Mouse (Mus musculus): ENCODE results near the gene Polr3g.
"Not testable (repeated sequence)": the region's sequence is repeated elsewhere in the genome, so short reads cannot be mapped to it uniquely, and the experiment has no call there.

The Polr3g gene

DNA sequence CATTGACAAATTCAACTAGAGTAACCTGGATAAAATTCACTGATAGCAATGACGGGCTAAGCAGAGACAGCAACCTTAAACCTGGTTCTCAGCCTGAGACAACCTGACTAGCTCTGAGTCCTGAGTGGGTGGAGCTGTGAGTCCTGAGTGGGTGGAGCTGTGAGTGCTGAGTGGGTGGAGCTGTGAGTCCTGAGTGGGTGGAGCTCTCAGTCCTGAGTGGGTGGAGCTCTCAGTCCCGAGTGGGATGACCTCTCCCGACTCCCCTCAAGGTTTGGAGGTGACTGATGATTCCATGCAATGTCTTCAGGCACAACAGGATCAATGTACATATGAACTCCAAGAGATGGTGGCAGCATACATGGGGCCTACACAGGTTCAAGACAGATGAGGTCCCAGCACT is 21.2 kb downstream of the Polr3g start:
- peak; percentile 62 for DNase-seq (ENCODE audit: low read depth, low spot score)

DNA sequence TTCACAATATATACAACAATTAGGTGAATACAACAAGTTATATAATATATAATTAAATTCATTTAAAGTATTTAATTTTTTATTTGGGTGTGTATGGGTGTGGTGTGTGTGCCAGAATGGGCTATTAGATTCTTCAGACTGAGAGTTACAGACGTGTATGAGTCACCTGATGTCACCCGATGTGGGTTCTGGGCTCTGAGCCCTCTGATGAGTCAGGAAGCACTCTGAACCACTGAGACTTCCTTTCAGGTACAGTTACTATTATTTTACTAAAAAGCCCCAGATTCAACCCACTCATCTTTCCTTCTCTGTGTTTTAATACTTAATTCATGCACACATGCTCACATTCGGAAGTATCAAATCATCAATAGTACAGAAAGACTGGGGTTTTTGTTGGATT is 25.9 kb downstream of the Polr3g start:
- no peak for DNase-seq (ENCODE audit: low read depth, low spot score)

DNA sequence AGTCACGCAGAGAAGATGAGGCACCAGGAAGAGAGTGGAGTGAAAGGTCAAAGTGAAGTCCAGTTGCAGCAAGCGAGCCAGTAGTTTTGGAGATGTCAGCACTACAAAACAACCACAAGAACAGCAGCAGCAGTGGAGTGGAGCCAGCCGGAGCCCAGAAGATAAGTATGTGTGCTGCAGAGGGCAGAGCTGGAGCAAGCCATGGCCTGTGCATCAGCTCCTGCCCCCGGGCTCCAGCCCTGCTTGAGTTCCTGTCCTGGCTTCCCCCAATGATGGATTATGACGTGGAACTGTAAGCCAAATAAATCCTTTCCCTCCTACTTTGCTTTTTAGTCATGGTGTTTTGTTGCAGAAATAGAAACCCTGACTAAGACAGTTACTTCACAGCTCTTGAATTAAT is 26.6 kb downstream of the Polr3g start:
- no peak for DNase-seq (ENCODE audit: low read depth, low spot score)

DNA sequence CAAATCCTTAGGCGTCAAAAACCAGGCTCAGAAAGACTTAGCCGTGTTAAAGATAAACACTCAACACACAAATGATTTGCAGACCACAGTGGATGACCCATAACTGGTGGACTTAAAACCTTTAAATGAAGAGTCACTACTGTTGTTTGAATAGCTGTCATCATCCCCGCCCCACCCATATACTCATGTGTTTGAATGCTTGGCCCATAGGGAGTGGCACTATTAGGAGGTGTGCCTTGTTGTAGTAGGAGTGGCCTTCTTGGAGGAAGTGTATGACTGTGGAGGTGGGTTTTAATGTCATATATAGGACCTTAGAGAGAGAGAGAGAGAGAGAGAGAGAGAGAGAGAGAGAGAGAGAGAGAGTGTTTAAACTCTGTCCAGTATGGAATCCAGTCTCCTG is 27.7 kb downstream of the Polr3g start:
- DNase-seq (ENCODE audit: low read depth, low spot score) = no peak

DNA sequence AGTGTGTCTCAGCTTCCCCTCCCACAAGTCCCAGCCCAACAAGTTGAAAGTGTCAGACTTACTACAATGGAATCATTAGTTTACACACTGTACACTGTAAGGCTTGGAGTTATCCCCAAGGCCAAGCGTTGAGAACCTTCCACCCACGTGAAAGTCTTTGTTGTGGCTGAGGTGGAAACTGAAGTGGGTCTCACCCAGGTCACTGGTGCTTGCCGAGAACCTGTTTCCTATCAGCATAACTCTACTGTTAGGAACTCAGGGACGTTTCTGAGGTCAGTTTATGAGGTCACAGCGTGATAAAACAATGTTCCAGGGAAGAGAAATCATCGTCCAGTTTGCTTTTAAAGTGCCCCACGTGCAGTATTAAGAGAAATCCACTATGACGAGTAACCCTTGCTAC is 35.5 kb downstream of the Polr3g start:
- DNase-seq (ENCODE audit: low read depth, low spot score) = no peak

DNA sequence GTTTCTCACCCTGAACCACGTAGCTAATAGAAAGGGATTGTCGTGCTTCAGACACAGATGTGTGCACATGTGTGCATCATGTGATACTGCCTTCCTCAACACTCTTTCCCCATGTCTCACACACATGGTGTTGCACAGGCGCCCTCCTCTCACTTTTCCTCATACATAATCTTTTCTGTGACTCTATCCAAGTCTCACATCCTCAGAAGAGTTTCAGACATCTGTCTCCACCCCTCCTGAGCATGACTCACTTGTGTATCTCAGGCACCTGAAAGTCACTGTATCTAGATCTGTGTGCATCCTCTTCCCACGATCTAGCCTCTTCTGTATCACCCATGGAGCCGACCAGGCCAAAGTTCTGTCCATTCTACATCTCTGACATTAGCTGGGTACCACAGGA is 43.1 kb downstream of the Polr3g start:
- DNase-seq (ENCODE audit: low read depth, low spot score) = no peak

DNA sequence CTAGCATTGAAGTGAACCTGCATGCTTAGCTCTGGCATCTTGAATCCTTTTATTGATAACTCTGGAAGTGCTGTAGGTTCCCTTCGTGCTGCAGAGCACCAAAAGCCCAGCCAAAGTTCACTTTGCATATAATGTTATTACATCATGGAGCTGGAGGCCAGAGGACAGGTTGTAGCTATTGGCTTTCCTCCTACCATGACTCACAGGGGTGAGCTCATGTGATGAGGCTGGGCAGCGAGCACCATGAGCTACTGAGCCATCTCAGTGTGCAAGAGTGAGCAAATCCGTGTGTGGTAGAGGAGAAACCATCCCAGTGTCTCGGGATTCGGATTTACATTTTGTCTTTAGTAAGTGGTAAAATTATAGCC is 46.5 kb downstream of the Polr3g start:
- DNase-seq (ENCODE audit: low read depth, low spot score) = no peak

DNA sequence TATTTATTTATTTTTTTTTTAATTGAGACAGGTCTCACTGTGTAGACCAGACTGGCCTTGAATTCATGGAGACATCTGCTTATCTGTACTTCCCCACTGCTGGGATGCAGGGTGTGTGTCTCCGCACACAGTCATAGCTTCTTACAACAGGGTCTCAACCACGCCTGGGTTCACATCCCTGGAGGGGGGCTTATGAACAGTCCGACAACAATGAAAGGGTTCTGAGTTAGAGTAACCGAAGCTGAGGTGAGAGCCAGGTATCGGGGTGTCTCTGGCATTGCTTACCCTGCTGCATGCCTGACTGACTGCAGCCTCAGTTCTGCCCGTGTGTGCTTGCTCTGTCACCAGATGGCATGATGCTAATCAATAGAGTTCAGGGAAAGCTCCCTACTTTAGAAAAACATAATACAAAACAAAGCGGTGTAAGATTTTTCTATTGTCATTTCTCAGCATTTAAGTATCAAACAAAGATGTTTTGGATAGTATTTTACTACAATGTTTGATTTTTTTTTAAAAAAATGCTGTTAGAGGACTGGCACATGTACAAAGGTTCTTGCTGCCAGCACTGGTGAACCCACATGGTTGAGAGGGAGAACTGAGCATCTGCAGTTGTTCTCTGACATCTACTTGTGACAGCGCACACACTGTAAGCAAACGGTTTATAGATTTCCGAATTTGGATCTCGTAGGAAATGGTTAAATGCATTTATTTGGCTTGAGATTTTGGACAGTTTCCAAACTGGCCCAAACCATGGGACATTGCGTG is 47.1 kb downstream of the Polr3g start:
- DNase-seq (ENCODE audit: low read depth, low spot score) = no peak

DNA sequence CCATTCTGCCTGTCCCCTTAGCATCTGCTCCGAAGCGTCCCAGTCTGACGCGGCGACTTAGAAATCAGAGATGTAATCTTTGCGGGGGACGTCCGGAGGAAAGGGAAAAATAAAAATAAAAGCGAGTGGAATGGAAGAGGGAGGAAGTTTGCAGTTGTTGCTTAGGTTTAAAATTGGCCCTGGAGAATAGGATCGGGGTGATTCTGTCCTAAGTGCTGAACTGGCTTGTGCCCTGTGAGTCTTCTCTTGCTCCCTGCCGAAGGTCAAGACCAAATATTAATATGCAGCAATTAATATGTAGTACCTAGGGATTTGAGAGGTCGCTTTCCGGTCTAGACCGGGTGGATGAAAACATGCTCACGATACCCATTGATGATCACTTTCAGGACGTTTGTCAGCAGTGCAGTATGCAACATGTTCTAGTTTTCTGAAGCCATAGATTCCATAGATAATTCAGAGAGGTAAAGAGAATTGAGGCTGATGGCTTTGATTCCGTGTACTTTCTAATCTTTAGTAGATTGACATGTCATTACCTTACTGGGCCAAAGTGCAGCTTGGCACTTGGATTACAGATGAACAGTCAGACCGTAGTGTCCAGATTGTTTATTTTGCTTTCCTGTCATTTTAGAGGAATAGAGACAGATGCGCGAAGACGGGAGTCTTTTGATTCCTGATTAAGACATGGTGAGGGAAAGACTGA is 52.6 kb downstream of the Polr3g start:
- DNase-seq (ENCODE audit: low read depth, low spot score) = no peak

DNA sequence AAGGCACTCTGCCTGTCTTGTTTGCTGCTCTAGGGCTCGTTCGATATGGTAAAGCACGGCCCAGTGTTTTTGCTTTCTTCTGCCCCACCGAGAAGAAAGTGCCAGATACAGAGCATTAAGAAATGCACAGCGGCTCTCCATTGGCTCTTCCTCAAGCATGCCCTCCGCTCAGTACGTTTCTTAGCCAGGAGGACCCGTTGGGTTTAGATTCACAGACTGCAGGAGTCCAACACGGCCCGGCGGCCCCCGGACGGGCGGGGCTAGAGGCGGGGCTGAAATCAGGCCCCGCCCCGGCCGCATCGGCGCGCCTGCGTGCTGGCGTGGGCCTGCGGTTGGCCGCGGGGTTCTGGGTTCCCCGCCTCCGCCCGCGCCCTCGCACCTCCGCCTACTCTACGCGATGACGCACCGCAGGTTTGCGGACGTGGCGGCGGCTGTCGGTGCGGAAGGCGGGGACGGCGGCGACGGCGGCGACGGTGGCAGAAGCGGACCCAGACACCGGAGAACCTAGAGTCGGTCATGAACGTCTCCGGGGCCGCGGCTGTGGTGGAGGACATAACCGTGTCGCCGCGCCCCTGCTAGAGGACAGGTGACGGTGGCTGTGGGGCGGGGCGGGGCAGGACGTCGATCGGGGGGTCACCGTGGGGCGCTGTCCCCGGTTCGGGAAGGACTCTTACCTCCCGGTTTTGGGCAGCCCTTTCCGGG is 53.3 kb downstream of the Polr3g start, which contains the start of gene Lysmd3:
Lysmd3 (plus strand) TSS at position 313 of the 702 bp plus-strand sequence.
- peak; percentile 95 for DNase-seq (ENCODE audit: low read depth, low spot score)

DNA sequence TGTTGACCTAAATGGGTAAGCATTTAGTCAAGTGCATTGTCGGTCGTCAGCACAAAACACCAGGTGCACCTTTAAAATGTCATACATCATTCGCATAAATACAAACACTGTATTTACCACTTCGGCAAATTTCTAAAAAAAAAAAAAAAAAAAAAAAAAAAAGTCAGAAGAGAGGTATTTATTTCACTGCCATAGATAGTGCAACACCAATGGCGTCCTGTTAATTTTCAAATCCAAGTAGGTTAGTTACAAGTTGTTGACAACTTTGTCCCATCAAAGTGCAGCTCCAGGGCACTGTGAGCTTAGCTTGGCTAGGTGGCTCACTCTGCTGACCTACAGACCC is 53.8 kb downstream of the Polr3g start:
- no peak for DNase-seq (ENCODE audit: low read depth, low spot score)

DNA sequence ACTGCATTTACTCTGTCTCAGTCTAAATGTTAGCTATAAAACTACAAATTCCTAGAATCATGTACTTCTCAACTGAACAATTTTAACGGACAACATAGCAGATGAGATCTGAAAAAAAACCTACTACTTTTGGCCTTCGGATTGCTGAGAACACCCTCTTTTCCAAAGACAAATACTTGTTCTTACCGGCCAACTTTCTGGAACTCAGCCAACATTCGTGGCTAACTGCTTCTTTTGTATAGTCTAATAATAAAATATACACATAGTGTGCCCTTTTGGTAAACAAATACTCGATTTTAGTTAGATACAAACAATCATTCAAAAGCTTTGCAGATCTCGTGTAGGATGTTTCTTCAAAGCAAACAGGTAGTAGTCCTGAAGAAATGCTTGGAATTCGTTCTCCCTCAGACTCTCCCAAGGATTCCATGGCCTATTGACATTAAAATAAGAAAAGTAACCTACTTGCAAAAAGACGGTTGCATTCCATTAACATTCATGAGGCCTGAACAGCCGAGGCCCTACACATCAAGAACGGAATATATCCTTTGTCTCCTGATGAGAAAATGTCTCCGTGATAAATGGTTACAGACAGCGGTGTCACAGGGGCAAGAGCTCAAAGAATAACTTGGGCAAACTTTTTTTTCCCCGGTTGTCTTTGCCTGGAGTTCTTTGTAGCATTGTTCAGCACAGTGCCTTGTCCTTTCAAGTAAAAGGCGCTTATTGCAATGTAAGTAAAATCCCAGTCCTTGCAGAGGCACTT is 54.5 kb downstream of the Polr3g start:
- peak; percentile 91 for DNase-seq (ENCODE audit: low read depth, low spot score)

DNA sequence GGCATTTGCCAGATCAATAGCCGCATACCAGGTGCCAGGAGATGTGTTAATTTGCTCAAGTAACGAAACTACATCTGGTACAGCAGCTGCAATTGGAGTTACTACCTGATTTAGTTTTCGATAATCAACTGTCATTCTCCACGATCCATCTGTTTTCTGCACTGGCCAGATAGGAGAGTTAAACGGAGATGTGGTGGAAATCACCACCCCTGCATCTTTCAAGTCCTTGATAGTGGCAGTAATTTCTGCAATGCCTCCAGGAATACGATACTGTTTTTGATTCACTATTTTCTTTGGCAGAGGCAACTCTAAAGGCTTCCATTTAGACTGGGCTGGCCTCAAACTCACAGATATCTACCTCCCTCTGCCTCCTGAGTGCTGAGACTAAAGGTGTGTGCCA is 60.4 kb downstream of the Polr3g start:
- DNase-seq (ENCODE audit: low read depth, low spot score) = not testable (repeated sequence)

DNA sequence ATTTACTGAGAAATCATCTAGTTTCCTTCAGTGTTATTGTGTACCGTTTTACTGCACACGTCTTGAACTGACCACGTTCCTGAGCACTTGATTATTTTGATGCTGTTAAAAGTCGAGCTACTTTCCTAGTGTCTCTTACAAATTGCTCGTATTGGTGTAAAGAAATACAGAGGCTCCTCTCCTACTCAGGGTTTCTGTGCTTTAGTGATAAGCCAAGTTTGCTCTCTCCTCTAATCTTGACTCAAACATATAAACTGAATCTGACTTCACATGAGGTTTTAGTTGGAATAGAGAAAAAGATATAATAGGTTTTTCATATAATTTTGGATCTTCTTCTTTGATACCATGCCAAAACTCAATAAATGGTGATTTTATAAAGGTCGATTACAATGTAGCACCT is 64.5 kb downstream of the Polr3g start:
- DNase-seq (ENCODE audit: low read depth, low spot score) = no peak

DNA sequence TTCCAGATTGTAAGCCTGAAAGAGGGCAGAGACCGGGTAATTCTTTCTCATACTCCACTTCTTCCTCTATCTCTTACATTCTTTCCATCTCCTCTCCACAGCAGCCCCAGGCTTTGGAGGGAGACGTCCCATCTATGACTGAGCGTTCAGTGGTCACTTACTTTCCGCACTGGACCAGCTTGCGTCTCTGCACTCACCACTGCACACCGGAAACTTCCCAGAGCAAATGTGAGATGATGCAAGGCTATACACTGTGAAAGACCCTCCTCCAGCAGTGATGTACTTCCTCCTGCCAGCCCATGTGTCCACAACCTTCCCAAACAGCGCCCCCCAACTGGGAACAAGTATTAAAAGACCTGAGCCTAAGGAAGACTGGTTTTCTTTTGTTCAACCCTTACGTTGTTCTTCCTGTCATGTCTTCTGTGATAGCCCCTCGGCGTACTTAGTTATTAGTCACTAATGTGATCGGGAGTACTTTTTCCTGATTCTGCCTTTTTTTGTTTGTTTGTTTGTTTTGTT is 66.7 kb downstream of the Polr3g start:
- peak; percentile 60 for DNase-seq (ENCODE audit: low read depth, low spot score)

DNA sequence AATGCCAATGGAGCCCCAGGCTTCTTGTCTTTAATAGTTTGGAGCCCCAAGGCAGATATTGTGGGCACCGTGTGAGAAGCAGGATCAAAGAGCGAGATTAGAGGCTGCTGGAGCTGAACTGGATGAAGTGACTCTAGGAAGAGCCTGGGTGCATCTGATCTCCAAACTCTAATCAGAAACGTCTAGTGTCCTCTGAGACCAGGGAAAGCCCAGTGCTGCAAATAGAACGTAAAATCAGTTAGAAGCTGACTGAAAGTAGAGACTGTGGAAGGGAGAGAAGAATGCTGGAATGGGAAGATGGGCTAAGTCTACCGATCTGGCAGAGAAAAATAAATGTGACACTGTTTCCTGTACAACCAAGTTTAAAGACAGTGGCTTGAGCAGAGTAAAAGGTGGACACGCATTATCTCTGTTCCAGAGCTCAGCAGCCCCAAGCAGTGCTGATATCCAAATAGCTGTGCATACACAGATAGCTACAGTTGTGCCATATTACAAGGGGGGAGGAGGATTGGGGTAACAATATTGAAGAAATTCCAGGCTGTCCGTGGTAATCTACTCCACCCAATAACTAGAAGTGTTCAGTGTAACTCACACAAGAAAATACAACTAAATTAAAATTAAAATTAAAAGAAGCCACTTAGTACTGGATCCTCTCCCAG is 68.2 kb downstream of the Polr3g start:
- DNase-seq (ENCODE audit: low read depth, low spot score) = no peak

DNA sequence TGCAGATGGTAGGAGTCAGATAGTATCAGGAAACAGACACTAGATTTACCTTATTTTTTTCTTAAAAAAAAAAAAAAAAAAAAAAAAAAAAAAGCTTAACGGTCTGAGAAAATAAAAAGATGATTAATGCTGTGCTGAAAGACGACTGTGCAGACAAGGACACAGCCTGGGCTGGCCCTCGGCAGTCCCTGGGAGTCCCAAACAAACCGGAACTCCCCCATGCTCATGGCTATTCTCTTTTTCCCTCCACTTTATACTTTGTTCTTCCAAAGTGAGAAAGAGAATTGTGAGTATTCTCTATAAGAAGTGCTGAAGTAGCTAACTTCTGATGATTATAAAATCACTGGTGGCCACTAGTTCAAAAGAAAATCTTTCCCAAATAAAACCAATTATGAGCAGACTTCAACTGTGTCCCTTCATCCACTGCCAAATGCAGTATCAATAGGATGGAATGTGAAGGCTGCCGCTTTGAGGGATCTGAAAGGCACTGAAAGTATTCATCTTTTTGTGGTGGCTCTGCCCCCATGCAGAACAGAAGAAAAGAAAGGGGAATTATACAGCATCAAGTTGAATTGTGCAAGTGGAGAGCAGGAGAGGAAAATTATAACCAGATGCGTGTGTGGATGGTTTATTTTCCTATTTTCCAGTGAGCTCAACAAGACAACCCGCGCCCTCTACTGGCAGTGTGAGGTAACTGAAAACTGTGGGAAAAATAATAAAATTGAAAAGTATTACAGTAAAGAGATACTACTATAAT is 69.3 kb downstream of the Polr3g start:
- DNase-seq (ENCODE audit: low read depth, low spot score) = peak; percentile 60

DNA sequence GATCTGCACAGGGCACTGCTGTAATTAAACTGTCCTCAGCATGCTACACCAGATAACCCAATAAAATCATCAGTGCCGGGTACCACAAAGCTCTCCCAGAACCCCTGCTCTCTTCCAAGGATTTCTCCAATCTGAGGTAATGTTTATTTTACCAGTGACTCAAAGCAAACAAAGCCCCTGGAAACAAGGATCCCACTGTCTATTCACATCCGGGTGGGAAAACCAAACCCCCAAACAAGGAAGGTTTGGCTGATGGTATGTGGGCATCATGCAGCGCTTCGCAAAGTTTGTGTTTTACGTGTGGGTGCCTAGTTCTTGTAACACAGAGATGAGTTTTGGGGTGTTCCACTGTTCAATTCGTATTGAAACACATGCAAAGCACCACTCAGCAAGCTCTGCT is 69.9 kb downstream of the Polr3g start:
- DNase-seq (ENCODE audit: low read depth, low spot score) = no peak

DNA sequence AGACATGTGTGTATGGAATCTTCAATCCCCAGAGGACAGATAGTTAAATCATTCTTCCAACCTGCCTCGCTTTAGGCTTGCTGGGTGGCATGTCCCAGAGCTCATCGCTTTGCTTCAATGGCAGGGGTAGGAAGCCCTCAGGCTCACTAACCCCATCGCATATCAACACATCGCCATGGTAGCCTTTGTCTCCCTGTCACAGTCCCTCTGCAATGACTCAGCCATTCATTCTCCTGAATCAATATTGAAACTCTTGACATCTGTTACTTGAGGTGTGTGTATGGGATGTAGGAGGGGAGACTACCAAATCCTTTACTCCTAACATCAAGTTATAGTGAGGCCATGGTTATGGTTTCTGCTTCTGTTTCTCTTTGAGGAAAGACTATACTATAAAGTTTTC is 71.2 kb downstream of the Polr3g start:
- DNase-seq (ENCODE audit: low read depth, low spot score) = peak; percentile 15

DNA sequence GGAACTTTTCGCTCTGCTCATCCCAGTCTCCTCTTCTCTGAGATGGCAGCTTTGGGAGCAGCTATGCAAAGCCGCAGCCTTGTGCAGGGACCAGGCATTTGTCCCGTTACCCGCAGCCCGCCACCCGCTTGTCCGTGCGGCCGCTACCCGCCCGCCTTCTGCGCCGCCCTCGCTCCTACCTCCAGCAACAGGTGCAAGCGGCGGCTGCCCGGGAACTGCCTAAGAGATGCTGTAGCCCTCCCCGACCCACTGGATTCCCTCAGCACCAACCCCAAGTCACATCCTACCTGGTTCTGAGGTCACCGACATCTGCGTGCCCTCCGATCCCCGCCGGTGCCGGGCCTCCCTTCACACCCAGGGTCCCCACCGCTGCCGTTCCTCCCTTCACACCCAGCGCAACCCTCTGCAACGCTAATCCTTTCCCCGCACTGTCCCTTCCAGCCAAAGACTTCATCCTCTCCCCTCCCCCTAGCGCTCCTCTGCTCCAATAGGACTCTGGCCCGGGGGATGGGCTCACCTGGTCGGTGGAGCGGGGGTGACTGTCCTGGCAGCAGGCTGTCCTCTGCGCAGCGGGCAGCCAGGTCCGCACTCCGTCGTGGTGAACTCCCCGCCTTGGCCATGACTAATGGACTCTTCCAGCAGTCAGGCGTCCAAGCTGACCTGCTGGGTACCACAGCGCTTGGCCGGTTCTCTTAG is 77.9 kb downstream of the Polr3g start, which contains the start of gene Adgrv1:
Adgrv1 (minus strand) TSS at position 435 of the 696 bp plus-strand sequence.
- DNase-seq (ENCODE audit: low read depth, low spot score) = peak; percentile 97
